Mouse (Mus musculus): Measurements from ENCODE around the gene Nomo1. TPM values are rescaled to one million over a fixed set of nuclear protein-coding genes. Genes with fewer than 3 reads are reported as not detected.
A peak's percentile ranks its signal among the peaks of the same experiment; 100 is the strongest.

Gene Nomo1
- polyA plus RNA-seq (2015; fragmentation: Nextera tagmentation; extraction: Ambion mirVana), result 80.4 and 84.7 TPM in 2 replicates

DNA sequence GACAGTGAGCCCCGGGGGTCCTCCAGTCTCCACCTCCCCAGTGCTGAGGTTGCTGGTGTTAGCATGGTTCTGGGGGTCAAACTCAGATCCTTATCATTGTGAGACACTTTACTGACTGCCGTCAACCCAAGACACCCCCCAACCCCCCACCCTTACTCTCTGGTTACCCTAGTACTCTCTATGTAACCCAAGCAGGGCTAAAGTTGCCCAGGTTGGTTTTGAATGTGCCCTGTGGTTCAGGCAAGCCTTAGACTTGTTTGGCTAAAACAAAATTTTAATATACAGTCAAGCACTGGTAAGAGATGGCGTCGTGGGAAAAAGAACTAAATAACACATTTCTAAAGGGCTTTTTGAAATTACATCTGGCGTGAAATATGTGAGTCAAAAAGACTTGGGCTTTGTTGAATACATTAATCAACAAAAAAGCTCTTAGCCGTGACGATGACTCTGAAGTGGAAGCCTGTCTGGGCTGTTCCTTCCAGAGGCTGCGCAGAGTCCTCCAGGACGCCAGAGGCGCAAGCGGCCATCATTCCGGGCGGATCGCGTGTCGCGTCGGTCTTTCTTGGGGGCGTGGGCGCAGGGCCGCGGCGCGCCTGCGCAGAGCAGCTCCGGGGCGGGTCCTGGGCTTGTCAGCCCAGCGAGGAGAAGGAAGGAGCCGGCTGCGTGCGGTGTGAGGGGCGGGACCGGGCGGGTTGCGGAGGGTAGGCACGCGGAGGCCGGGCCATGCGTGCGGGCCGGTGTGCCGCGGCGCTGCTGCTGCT, at the start of gene Nomo1:
TSS of gene Nomo1 (plus strand) at position 590 of the 761 bp plus-strand sequence.
- Histone ChIP-seq H3K4me3 (replicated peaks) (peak within 1 kb of the TSS; percentile 94), H3K4me2 (replicated peaks) (peak within 1 kb of the TSS; percentile 71), H3K4me1 (replicated peaks) (peaks cover 29% of the 10 kb centered on the region), H3K9me3 (no peaks in the 10 kb centered on the region), H3K9ac (peak within 1 kb of the TSS; percentile 88), H3K36me3 (no peaks in the 10 kb centered on the region), H3K27me3 (replicated peaks) (no peaks in the 10 kb centered on the region), H3K27ac (peak within 1 kb of the TSS; percentile 40; the same call in 1 of the 2 replicates)
- WGBS, result 7% methylated on average over 38 of the region's 44 CpGs
- peak; percentile 83 for ATAC-seq

- ATAC-seq, result no peak
- no peaks in the 10 kb centered on the region for H3K9me3 ChIP-seq
- no peak overlapping the region for H3K9ac ChIP-seq
- H3K4me3 ChIP-seq (replicated peaks), result no peak overlapping the region
- H3K27me3 ChIP-seq (replicated peaks), result no peaks in the 10 kb centered on the region
- H3K36me3 ChIP-seq, result no peaks in the 10 kb centered on the region
- H3K4me2 ChIP-seq (replicated peaks), result no peak overlapping the region
- WGBS, result 72% methylated on average over 4 of the region's 6 CpGs
- H3K4me1 ChIP-seq (replicated peaks), result no peaks in the 10 kb centered on the region
- no peak overlapping the region for H3K27ac ChIP-seq
Observed at GRCm38 (mm10) chr7:45986893-45987292, 46.6 kb upstream of the Nomo1 start.

- Histone ChIP-seq H3K4me1 (replicated peaks) (no peaks in the 10 kb centered on the region), H3K4me3 (replicated peaks) (no peak overlapping the region), H3K9me3 (no peaks in the 10 kb centered on the region), H3K4me2 (replicated peaks) (no peak overlapping the region), H3K27me3 (replicated peaks) (no peaks in the 10 kb centered on the region), H3K9ac (no peak overlapping the region), H3K27ac (no peak overlapping the region), H3K36me3 (no peaks in the 10 kb centered on the region)
- WGBS, result 75% methylated on average over 1 of the region's 1 CpGs
- no peak for ATAC-seq
Observed at GRCm38 (mm10) chr7:45988344-45988743, 45.2 kb upstream of the Nomo1 start.

DNA sequence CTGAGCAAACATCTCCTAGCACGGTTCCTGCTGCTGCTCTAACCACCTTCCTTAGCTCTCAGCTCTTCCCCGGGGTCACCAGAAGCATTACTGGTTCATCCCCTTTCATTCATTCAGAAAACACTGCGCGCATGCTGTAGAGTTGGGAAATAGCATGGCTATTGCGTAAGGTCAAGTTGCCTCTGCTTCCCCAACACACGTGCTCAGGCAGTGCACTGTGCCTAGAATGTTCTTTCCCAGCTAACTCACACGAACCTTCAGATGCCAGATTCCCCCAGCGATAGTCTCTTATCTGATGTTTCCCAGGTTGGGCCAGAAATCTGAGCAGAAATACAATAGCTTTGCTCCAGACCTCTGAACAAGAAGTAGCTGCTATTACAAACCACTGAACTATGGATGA, 41.0 kb upstream of the Nomo1 start:
- H3K4me2 ChIP-seq (replicated peaks), result no peak overlapping the region
- H3K9ac ChIP-seq, result no peak overlapping the region
- 80% methylated on average over 8 of the region's 8 CpGs for WGBS
- H3K4me3 ChIP-seq (replicated peaks), result no peak overlapping the region
- ATAC-seq, result no peak
- H3K9me3 ChIP-seq, result no peaks in the 10 kb centered on the region
- no peak overlapping the region for H3K27ac ChIP-seq
- H3K36me3 ChIP-seq, result no peaks in the 10 kb centered on the region
- no peaks in the 10 kb centered on the region for H3K27me3 ChIP-seq (replicated peaks)
- H3K4me1 ChIP-seq (replicated peaks), result no peaks in the 10 kb centered on the region

GRCm38 (mm10) chr7:46000577-46000976, 32.9 kb upstream of the Nomo1 start:
- Histone ChIP-seq H3K9me3 (no peaks in the 10 kb centered on the region), H3K36me3 (no peaks in the 10 kb centered on the region), H3K27ac (no peak overlapping the region), H3K4me1 (replicated peaks) (no peaks in the 10 kb centered on the region), H3K4me2 (replicated peaks) (no peak overlapping the region), H3K9ac (no peak overlapping the region), H3K27me3 (replicated peaks) (no peaks in the 10 kb centered on the region), H3K4me3 (replicated peaks) (no peak overlapping the region)
- no peak for ATAC-seq
- 90% methylated on average over 4 of the region's 4 CpGs for WGBS

DNA sequence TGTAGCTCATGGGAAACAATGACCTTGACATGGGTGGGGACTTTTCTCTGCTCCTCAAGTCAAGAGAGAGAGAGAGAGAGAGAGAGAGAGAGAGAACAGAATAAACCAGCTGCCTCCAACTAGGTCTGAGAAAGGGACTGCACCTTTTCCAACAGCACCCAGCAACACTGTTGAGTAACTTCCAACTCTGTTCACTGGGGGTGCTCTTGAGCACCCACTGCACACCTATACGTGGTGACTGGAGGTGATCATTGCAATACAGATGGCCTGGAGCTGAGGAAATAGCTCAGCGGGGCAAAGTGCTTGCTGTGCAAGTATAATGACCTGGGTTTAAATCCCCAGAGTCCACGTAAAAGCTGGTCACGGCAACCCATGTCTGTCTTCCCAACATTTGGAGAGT, 30.8 kb upstream of the Nomo1 start:
- no peak overlapping the region for H3K4me2 ChIP-seq (replicated peaks)
- no peak for ATAC-seq
- H3K9me3 ChIP-seq, result no peaks in the 10 kb centered on the region
- no peak overlapping the region for H3K27ac ChIP-seq
- H3K9ac ChIP-seq, result no peak overlapping the region
- no peaks in the 10 kb centered on the region for H3K36me3 ChIP-seq
- no peaks in the 10 kb centered on the region for H3K27me3 ChIP-seq (replicated peaks)
- no peak overlapping the region for H3K4me3 ChIP-seq (replicated peaks)
- no peaks in the 10 kb centered on the region for H3K4me1 ChIP-seq (replicated peaks)
- WGBS, result 55% methylated on average over 4 of the region's 4 CpGs

DNA sequence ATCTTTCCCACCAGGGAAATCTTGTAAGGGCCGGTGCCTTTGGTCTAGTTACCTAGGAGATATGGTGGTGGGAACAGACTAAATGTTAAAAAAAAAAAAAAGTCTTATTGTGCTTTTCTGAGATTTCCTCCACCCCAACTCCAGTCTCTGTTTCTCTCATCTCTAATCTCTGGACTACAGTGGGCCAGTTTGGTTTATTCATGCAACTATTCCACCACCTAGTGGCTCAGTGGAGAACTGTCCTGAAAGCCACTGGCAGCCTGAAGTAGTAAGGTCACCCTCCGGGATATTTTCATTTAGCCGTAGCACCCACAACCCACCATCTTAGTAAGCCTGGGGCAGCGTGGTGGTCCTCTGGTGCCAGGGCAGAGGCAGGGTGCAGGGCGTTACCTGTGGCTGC, 23.9 kb upstream of the Nomo1 start:
- Histone ChIP-seq H3K27ac (no peak overlapping the region), H3K9ac (no peak overlapping the region), H3K4me2 (replicated peaks) (no peak overlapping the region), H3K27me3 (replicated peaks) (no peaks in the 10 kb centered on the region), H3K4me1 (replicated peaks) (peaks cover 13% of the 10 kb centered on the region), H3K4me3 (replicated peaks) (no peak overlapping the region), H3K36me3 (no peaks in the 10 kb centered on the region), H3K9me3 (no peaks in the 10 kb centered on the region)
- peak; percentile 46; the same call in 1 of the 2 replicates for ATAC-seq
- WGBS, result 7% methylated on average over 5 of the region's 5 CpGs

DNA sequence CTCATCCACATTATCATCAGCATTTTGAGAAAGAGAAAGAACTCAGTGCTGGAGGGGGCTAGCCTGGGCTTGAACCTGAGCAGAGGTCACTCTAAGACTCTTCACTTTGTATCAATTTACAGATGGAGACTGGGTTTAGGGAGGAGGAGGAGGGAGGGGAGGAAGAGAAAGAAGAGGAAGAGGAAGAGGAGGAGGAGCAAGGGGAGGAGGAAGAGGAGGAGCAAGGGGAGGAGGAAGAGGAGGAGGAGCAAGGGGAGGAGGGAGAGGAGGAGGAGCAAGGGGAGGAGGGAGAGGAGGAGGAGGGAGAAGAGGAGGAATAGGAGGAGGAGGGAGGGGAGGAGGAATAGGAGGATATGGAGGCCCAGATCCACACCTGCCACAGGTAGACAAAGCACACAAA, 21.4 kb upstream of the Nomo1 start:
- no peak for ATAC-seq
- no peak overlapping the region for H3K9ac ChIP-seq
- H3K4me3 ChIP-seq (replicated peaks), result no peak overlapping the region
- H3K27ac ChIP-seq, result no peak overlapping the region
- H3K4me1 ChIP-seq (replicated peaks), result peaks cover 13% of the 10 kb centered on the region
- H3K27me3 ChIP-seq (replicated peaks), result no peaks in the 10 kb centered on the region
- H3K36me3 ChIP-seq, result no peaks in the 10 kb centered on the region
- H3K9me3 ChIP-seq, result no peaks in the 10 kb centered on the region
- H3K4me2 ChIP-seq (replicated peaks), result no peak overlapping the region

GRCm38 (mm10) chr7:46013266-46014010, 20.1 kb upstream of the Nomo1 start:
- 20% methylated on average over 9 of the region's 9 CpGs for WGBS
- Histone ChIP-seq H3K9ac (no peak overlapping the region), H3K4me1 (replicated peaks) (peaks cover 13% of the 10 kb centered on the region), H3K27ac (no peak overlapping the region), H3K9me3 (no peaks in the 10 kb centered on the region), H3K4me2 (replicated peaks) (no peak overlapping the region), H3K36me3 (no peaks in the 10 kb centered on the region), H3K27me3 (replicated peaks) (no peaks in the 10 kb centered on the region), H3K4me3 (replicated peaks) (no peak overlapping the region)
- ATAC-seq, result peak; percentile 80

DNA sequence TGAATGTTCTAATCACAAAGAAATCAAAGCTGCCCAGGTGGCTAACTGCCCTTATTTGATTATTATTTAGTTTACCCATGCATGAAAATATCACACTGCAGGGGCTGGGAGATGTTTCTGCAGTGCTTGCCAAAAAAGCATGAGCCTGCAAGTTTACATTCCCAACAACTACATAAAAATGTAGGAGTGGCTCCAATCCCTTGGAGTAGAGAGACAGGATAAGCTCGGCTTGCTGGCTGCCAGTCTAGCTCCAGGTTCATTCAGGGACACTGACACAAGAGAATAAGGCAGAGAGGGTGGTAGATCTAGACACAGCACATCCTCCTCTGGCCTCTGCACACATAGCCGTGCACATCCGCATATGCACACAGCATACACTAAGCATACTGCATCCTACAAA, 13.9 kb upstream of the Nomo1 start:
- H3K9me3 ChIP-seq, result no peaks in the 10 kb centered on the region
- H3K9ac ChIP-seq, result no peak overlapping the region
- no peak overlapping the region for H3K4me3 ChIP-seq (replicated peaks)
- no peaks in the 10 kb centered on the region for H3K36me3 ChIP-seq
- no peak overlapping the region for H3K4me2 ChIP-seq (replicated peaks)
- H3K27ac ChIP-seq, result no peak overlapping the region
- 59% methylated on average over 3 of the region's 3 CpGs for WGBS
- no peaks in the 10 kb centered on the region for H3K27me3 ChIP-seq (replicated peaks)
- H3K4me1 ChIP-seq (replicated peaks), result no peaks in the 10 kb centered on the region
- ATAC-seq, result no peak

- H3K9me3 ChIP-seq, result no peaks in the 10 kb centered on the region
Observed at GRCm38 (mm10) chr7:46021951-46022350, 11.5 kb upstream of the Nomo1 start.

DNA sequence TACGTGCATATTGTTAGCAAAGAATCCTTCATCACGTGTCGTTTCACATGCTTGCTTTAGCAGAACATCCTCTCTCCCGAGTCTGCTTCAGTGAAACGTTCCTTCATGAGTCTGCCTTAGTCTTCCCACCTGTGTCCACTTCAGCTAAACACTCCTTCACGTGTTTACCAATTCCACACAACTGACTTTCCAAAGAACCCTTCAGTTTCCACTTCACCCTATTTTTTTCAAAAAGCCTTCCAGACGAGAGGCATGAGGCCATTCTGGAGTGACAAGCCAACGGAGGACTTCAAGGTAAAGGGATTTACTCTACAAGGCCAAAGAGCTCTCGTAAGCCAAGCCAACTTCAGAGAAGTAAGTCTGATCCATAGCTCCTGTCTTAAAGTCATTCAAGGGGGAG, 8.1 kb upstream of the Nomo1 start:
- WGBS, result 78% methylated on average over 9 of the region's 9 CpGs
- Histone ChIP-seq H3K4me3 (replicated peaks) (no peak overlapping the region), H3K27ac (no peak overlapping the region), H3K4me1 (replicated peaks) (no peaks in the 10 kb centered on the region), H3K27me3 (replicated peaks) (no peaks in the 10 kb centered on the region), H3K9ac (no peak overlapping the region), H3K36me3 (no peaks in the 10 kb centered on the region), H3K9me3 (no peaks in the 10 kb centered on the region), H3K4me2 (replicated peaks) (no peak overlapping the region)
- ATAC-seq, result no peak

More at GRCm38 (mm10) chr7:46021951-46022350, 11.5 kb upstream of the Nomo1 start:
- H3K36me3 ChIP-seq, result no peaks in the 10 kb centered on the region
- 40% methylated on average over 4 of the region's 4 CpGs for WGBS
- no peak for ATAC-seq
- no peaks in the 10 kb centered on the region for H3K4me1 ChIP-seq (replicated peaks)
- no peak overlapping the region for H3K4me3 ChIP-seq (replicated peaks)
- H3K27ac ChIP-seq, result no peak overlapping the region
- H3K27me3 ChIP-seq (replicated peaks), result no peaks in the 10 kb centered on the region
- no peak overlapping the region for H3K9ac ChIP-seq
- H3K4me2 ChIP-seq (replicated peaks), result no peak overlapping the region

Data from intestine, embryonic 15.5 days (tissue).